In the genomic region with DNA sequence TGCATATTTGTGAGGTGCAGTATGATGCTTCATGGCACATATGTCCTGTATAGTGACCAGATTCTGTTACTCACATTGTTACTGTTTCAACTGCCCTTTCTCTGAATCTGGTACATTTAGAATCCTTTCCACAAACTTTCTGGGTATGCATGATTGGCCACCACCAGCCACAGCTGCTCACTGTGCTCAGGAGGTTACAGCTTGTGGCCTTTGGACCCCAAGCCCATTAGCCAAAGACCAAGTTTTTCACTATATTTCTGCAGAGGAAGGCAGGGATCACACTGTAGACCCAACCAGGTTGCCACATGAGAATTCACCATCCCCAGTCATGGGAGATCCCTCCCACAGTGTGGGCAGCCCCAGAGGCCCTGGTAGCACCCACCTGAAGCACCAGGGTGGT, we compare ENCODE assay signal across 26 mouse cellular contexts. TPM values are rescaled to one million over a fixed set of nuclear protein-coding genes. Genes with fewer than 3 reads are reported as not detected.
A peak's percentile ranks its signal among the peaks of the same experiment; 100 is the strongest.
DNase-seq lines count a peak whose midpoint lies in the region; ATAC-seq lines count a peak whose summit lies in the region.
"Had no signal": no experiment of that assay in that cellular context is flagged by ENCODE, and none has a peak within 500 bp of the region (broad histone marks: within the 10 kb centered on the region; RNA-seq: fewer than 3 reads in every experiment).

No protein-coding gene starts in this region.

- H3K27ac ChIP-seq in kidney, embryonic 14.5 days (ENCODE audit: low read depth, low read length), result no peak overlapping the region
- H3K27ac ChIP-seq: forebrain, embryonic 10.5 days; forebrain, embryonic 13.5 days; heart, adult 2 months; heart, embryonic 10.5 days; heart, embryonic 13.5 days; hindbrain, embryonic 14.5 days had no signal

- DNase-seq in kidney, adult 11 months, result peak; percentile 27
- DNase-seq in kidney, postnatal 10 days, result no peak
- peak; percentile 28 to 43 for DNase-seq in kidney, adult 8-10 months
- peak; percentile 14 for DNase-seq in kidney, postnatal 14 days
- no peak for DNase-seq in right cerebral cortex, postnatal 4 days
- DNase-seq in spleen, postnatal 14 days (ENCODE audit: low spot score in 2 of 2), result no peak
- DNase-seq: adrenal gland, postnatal 10 days; adrenal gland, postnatal 36 days; B cell, adult 2 months; cerebellum, adult 18-20 months; cerebellum, adult 9-10 months; cerebellum, postnatal 14 days; gastrocnemius, postnatal 36 days; heart, adult 2 months; heart, postnatal 14 days; heart, postnatal 4 days had no signal

- no peak overlapping the region for H3K9ac ChIP-seq in kidney, embryonic 14.5 days (ENCODE audit: low read depth, low read length)
- H3K9ac ChIP-seq: forebrain, embryonic 13.5 days; heart, embryonic 13.5 days; hindbrain, embryonic 14.5 days had no signal

- ATAC-seq in kidney, embryonic 14.5 days (ENCODE audit: low FRiP score, low TSS enrichment), result no peak
- ATAC-seq: forebrain, embryonic 13.5 days; forebrain, embryonic 16.5 days; Patski had no signal

- no peaks in the 10 kb centered on the region for H3K9me3 ChIP-seq in kidney, embryonic 14.5 days (ENCODE audit: control insufficient read depth, low read length)
- H3K9me3 ChIP-seq: forebrain, embryonic 10.5 days; forebrain, embryonic 13.5 days; G1E; heart, embryonic 10.5 days had no signal

- peaks cover 5% of the 10 kb centered on the region; the same call in 1 of the 2 replicates for H3K36me3 ChIP-seq in kidney, embryonic 14.5 days (ENCODE audit: control insufficient read depth, insufficient read depth, low read length)

- H3K4me3 ChIP-seq in kidney, embryonic 14.5 days (ENCODE audit: low read length), result no peak overlapping the region
- H3K4me3 ChIP-seq: forebrain, embryonic 10.5 days; forebrain, embryonic 13.5 days; heart, adult 2 months; heart, embryonic 10.5 days; heart, embryonic 13.5 days had no signal

- no peaks in the 10 kb centered on the region for H3K27me3 ChIP-seq in kidney, embryonic 14.5 days (ENCODE audit: control insufficient read depth, insufficient read depth, low read length)
- H3K27me3 ChIP-seq: CH12.LX; forebrain, embryonic 13.5 days; heart, embryonic 13.5 days; Patski had no signal

- H3K4me1 ChIP-seq in kidney, embryonic 14.5 days (ENCODE audit: control insufficient read depth, insufficient read depth, low read length), result no peaks in the 10 kb centered on the region
- H3K4me1 ChIP-seq: forebrain, embryonic 10.5 days; forebrain, embryonic 13.5 days; heart, embryonic 10.5 days; heart, embryonic 13.5 days had no signal

- no peak overlapping the region for H3K4me2 ChIP-seq in kidney, embryonic 14.5 days (replicated peaks; ENCODE audit: low read depth, low read length)
- H3K4me2 ChIP-seq: forebrain, embryonic 13.5 days; heart, embryonic 13.5 days; hindbrain, embryonic 14.5 days had no signal

RNA-seq across cellular contexts. Expression of gene Prdm15, which starts 31.2 kb away (rescaled TPM):
- polyA plus RNA-seq in kidney, embryonic 14.5 days (2014; fragmentation: Nextera tagmentation; extraction: Ambion mirVana), result 7.8 and 14.4 TPM in 2 replicates

Comparison
In these comparisons a context has a peak if more than half of its experiments do, and no peak if none do; other contexts are left out.
1. DNase-seq: peak in kidney, adult 11 months (single experiment), kidney, adult 8-10 months (2 of 2) and kidney, postnatal 14 days (single experiment); none in kidney, postnatal 10 days (single experiment), right cerebral cortex, postnatal 4 days (single experiment) and spleen, postnatal 14 days (0 of 2).